ENCODE assay signal across 18 mouse cellular contexts in genomic region chr3:141598936-141599335, GRCm38 (mm10).
DNase-seq lines count a peak whose midpoint lies in the region; ATAC-seq and TF ChIP-seq lines count a peak whose summit lies in the region.
"Had no signal": no experiment of that assay in that cellular context is flagged by ENCODE, and none has a peak within 500 bp of the region (broad histone marks: within the 10 kb centered on the region; RNA-seq: fewer than 3 reads in every experiment).

No protein-coding gene starts in this region.

- no peaks in the 10 kb centered on the region for H3K36me3 ChIP-seq in midbrain, postnatal 0 days (ENCODE audit: insufficient read depth, low read length)
- H3K36me3 ChIP-seq: embryonic facial prominence, embryonic 12.5 days; forebrain, embryonic 15.5 days; hindbrain, embryonic 12.5 days had no signal

- intact Hi-C loops in gastrocnemius, adult 2 months (cut with DNase I) = no loop called here

- peak; percentile 45 for DNase-seq in cerebellum, adult 11 months
- DNase-seq in cerebellum, adult 8-10 months = no peak
- DNase-seq in cerebellum, adult 2 months = peak; percentile 62 to 74
- DNase-seq in cerebellum, postnatal 25 days = peak; percentile 61 to 63
- no peak for DNase-seq in gastrocnemius, adult 2 months
- DNase-seq in midbrain, postnatal 0 days (ENCODE audit: low spot score) = no peak
- DNase-seq in gastrocnemius, adult 8-10 months (ENCODE audit: low spot score in 2 of 2) = no peak
- DNase-seq: adrenal gland, postnatal 10 days; gastrocnemius, postnatal 36 days; heart, adult 11 months; heart, postnatal 10 days; heart, postnatal 4 days had no signal

- H3K27me3 ChIP-seq in cerebellum, adult 2 months (ENCODE audit: control insufficient read depth, insufficient read depth, low read length) = no peaks in the 10 kb centered on the region
- no peaks in the 10 kb centered on the region for H3K27me3 ChIP-seq in midbrain, postnatal 0 days (ENCODE audit: insufficient read depth, low read length)
- H3K27me3 ChIP-seq: embryonic facial prominence, embryonic 12.5 days had no signal

- no peak for TF ChIP-seq POLR2A in cerebellum, adult 2 months (IDR thresholded peaks at IDR 0.05; ENCODE audit: borderline replicate concordance, insufficient read depth, low read length)

- no peak for TF ChIP-seq CTCF in cerebellum, adult 2 months (IDR thresholded peaks at IDR 0.05; ENCODE audit: borderline replicate concordance, insufficient read depth, low read depth, low read length)
- TF ChIP-seq CTCF in gastrocnemius, adult 2 months (IDR thresholded peaks at IDR 0.05) = no peak
- TF ChIP-seq CTCF in midbrain, postnatal 0 days (IDR thresholded peaks at IDR 0.05) = no peak

- ATAC-seq in midbrain, postnatal 0 days (ENCODE audit: low FRiP score) = no peak
- ATAC-seq: forebrain, embryonic 15.5 days; hindbrain, embryonic 16.5 days; inflammation-experienced regulatory T-cells, adult 6 months; intestine, postnatal 0 days had no signal

- no peak overlapping the region for H3K4me2 ChIP-seq in midbrain, postnatal 0 days (ENCODE audit: low read depth, low read length, poor library complexity, severe bottlenecking)
- H3K4me2 ChIP-seq: embryonic facial prominence, embryonic 12.5 days; forebrain, embryonic 15.5 days; hindbrain, embryonic 12.5 days had no signal

- no peak overlapping the region for H3K9ac ChIP-seq in midbrain, postnatal 0 days (replicated peaks; ENCODE audit: low read length, poor library complexity, severe bottlenecking)
- H3K9ac ChIP-seq: embryonic facial prominence, embryonic 12.5 days; forebrain, embryonic 15.5 days; hindbrain, embryonic 12.5 days had no signal

- H3K9me3 ChIP-seq in midbrain, postnatal 0 days (ENCODE audit: low read length) = no peaks in the 10 kb centered on the region
- H3K9me3 ChIP-seq: embryonic facial prominence, embryonic 12.5 days; forebrain, embryonic 15.5 days; hindbrain, embryonic 12.5 days had no signal

- peaks cover 34% of the 10 kb centered on the region for H3K4me1 ChIP-seq in cerebellum, adult 2 months (ENCODE audit: control insufficient read depth, insufficient read depth, low read length)
- 0 out of 2 replicates have a peak, but pooled peaks cover 3% of the 10 kb centered on the region for H3K4me1 ChIP-seq in midbrain, postnatal 0 days (ENCODE audit: insufficient read depth, low read length)

- WGBS in cerebellum, adult 2 months = 49% methylated on average over 2 of the region's 2 CpGs
- WGBS in midbrain, postnatal 0 days = 89% methylated on average over 2 of the region's 2 CpGs

- H3K4me3 ChIP-seq in cerebellum, adult 2 months (replicated peaks; ENCODE audit: insufficient read depth, low read depth, low read length) = no peak overlapping the region
- no peak overlapping the region for H3K4me3 ChIP-seq in gastrocnemius, adult 2 months
- no peak overlapping the region for H3K4me3 ChIP-seq in midbrain, postnatal 0 days (ENCODE audit: low read depth, low read length)
- H3K4me3 ChIP-seq: embryonic facial prominence, embryonic 12.5 days; forebrain, embryonic 15.5 days; hindbrain, embryonic 12.5 days had no signal

- H3K27ac ChIP-seq in cerebellum, adult 2 months (ENCODE audit: insufficient read depth, low read length) = peak overlapping the region; percentile 3; the same call in 1 of the 2 replicates
- H3K27ac ChIP-seq in gastrocnemius, adult 2 months = no peak overlapping the region
- no peak overlapping the region for H3K27ac ChIP-seq in midbrain, postnatal 0 days (ENCODE audit: low read depth, low read length)
- H3K27ac ChIP-seq: embryonic facial prominence, embryonic 12.5 days; forebrain, embryonic 15.5 days; hindbrain, embryonic 12.5 days had no signal

Comparison
In these comparisons a context has a peak if more than half of its experiments do, and no peak if none do; other contexts are left out.
1. DNase-seq: peak in cerebellum, adult 11 months (single experiment), cerebellum, adult 2 months (2 of 2) and cerebellum, postnatal 25 days (2 of 2); none in cerebellum, adult 8-10 months (single experiment), gastrocnemius, adult 2 months (single experiment), midbrain, postnatal 0 days (single experiment) and gastrocnemius, adult 8-10 months (0 of 2).